Mouse (Mus musculus) myocyte (in vitro differentiated cells): Measurements from ENCODE around the gene Grm8.

Experiments used
- CEBPB ChIP-seq: IDR thresholded peaks from 2 replicates; pipeline ENCODE4 v1.6.1; 2011; ENCODE audit warnings: mild to moderate bottlenecking, moderate library complexity; ENCODE audit not compliant: poor library complexity, insufficient read depth, severe bottlenecking
- E2F4 ChIP-seq: IDR thresholded peaks from one replicate; pipeline ENCODE4 v1.6.1; 2011; ENCODE audit warnings: mild to moderate bottlenecking, control low read depth, moderate library complexity; ENCODE audit not compliant: insufficient read depth
- MYOG ChIP-seq, 3 experiments: IDR thresholded peaks; one replicate each; pipeline ENCODE4 v1.6.1; 2011; ENCODE audit warnings: control low read depth in 2 of 3, low read depth in 2 of 3, mild to moderate bottlenecking in 2 of 3; ENCODE audit not compliant: insufficient read length in 2 of 3, control insufficient read depth in 1 of 3, insufficient read depth in 1 of 3
- POLR2A ChIP-seq: IDR thresholded peaks from one replicate; pipeline ENCODE4 v1.6.1; 2011; ENCODE audit warnings: low read depth, mild to moderate bottlenecking, control low read depth, moderate library complexity; ENCODE audit not compliant: insufficient read length
- TCF12 ChIP-seq: IDR thresholded peaks from one replicate; pipeline ENCODE4 v1.6.1; 2011; ENCODE audit warnings: mild to moderate bottlenecking, control low read depth; ENCODE audit not compliant: poor library complexity, insufficient read depth, severe bottlenecking

GRCm38 (mm10) chr6:28134251-28134801 is 652 bp downstream of the Grm8 start:
- TF ChIP-seq CEBPB (no peak), MYOG (IDR thresholded peaks at IDR 0.05; ENCODE audit: control insufficient read depth in 1 of 3, insufficient read depth in 1 of 3, insufficient read length in 2 of 3, low read depth in 2 of 3) (no peak), POLR2A (no peak), TCF12 (no peak), E2F4 (no peak)
